Mouse (Mus musculus): ENCODE measurements around the gene Ptprm.

- no peak for TF ChIP-seq ETS1 (IDR thresholded peaks at IDR 0.05; ENCODE audit: low read depth, low read length)
- TF ChIP-seq POLR2A (IDR thresholded peaks at IDR 0.05; ENCODE audit: control insufficient read depth in 1 of 2, insufficient read depth in 1 of 2, low read depth in 1 of 2, low read length in 2 of 2, poor library complexity in 1 of 2), result no peak
- no peak for TF ChIP-seq NELFE (IDR thresholded peaks at IDR 0.05; ENCODE audit: low read depth, low read length)
- TF ChIP-seq ZMIZ1 (IDR thresholded peaks at IDR 0.05; ENCODE audit: low read depth, low read length), result no peak
- no peak for TF ChIP-seq CHD2 (IDR thresholded peaks at IDR 0.05; ENCODE audit: low read length)
- no peak for TF ChIP-seq CTCF (IDR thresholded peaks at IDR 0.05 in 2 of 3, conservative IDR thresholded peaks at IDR 0.05 in 1 of 3; ENCODE audit: control insufficient read depth in 1 of 3, insufficient read depth in 1 of 3, low read depth in 2 of 3, low read length in 3 of 3, poor library complexity in 1 of 3, severe bottlenecking in 1 of 3)
- no peak for TF ChIP-seq NRF1 (IDR thresholded peaks at IDR 0.05; ENCODE audit: insufficient read depth, low read depth, low read length, poor library complexity, severe bottlenecking)
- no peak for TF ChIP-seq GATA1 (IDR thresholded peaks at IDR 0.05; ENCODE audit: low read depth, low read length)
- no peak for TF ChIP-seq BHLHE40 (IDR thresholded peaks at IDR 0.05; ENCODE audit: borderline replicate concordance, low read depth, low read length)
Measured at GRCm38 (mm10) chr17:66991815-66992214, 362.4 kb downstream of the Ptprm start.
